8 mouse cellular contexts compared by ENCODE assay signal in the genomic region with DNA sequence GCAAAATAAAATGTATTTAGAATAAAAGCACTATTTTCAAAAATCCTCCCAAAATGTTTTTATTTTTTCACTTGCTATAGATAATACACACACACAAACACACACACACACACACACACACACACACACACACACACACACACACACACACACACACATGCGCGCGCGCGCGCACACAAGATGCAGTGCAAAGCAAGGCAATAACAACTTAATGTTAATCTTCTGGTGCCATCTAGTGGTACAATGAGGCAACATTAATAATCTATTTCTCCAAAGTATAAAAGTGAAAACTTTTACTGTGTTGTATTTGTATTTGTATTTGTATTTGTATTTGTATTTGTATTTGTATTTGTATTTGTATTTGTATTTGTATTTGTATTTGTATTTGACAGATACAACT.
DNase-seq lines count a peak whose midpoint lies in the region; ATAC-seq and TF ChIP-seq lines count a peak whose summit lies in the region.
"Not testable (repeated sequence)": the region's sequence is repeated elsewhere in the genome, so short reads cannot be mapped to it uniquely, and the experiment has no call there.

No protein-coding gene starts in this region.

- intact Hi-C loops in left cerebral cortex, postnatal 4 days (cut with DNase I) = not testable (repeated sequence)

- H3K4me1 ChIP-seq in intestine, postnatal 0 days (replicated peaks; ENCODE audit: control insufficient read depth, insufficient read depth, low read length); midbrain, embryonic 14.5 days (ENCODE audit: control insufficient read depth, insufficient read depth, low read length): not testable (repeated sequence)

- peak; percentile 13 for DNase-seq in CD4-positive, CD25-positive, alpha-beta regulatory T cell, adult 2 months (ENCODE audit: low read depth, low spot score)
- DNase-seq in adrenal gland, postnatal 10 days = peak; percentile 5
- peak; percentile 74 for DNase-seq in embryo, embryonic 10 days (ENCODE audit: low spot score)
- DNase-seq in forelimb bud, embryonic 11.5 days (ENCODE audit: low read depth, low spot score) = peak; percentile 36
- peak; percentile 35 for DNase-seq in left cerebral cortex, postnatal 4 days
- peak; percentile 89 for DNase-seq in midbrain, embryonic 14.5 days
- peak; percentile 12 for DNase-seq in splenic B cell, adult 2 months (ENCODE audit: low read depth, low spot score)

- H3K4me2 ChIP-seq in intestine, postnatal 0 days (replicated peaks; ENCODE audit: low read depth); midbrain, embryonic 14.5 days (ENCODE audit: low read length): not testable (repeated sequence)

- H3K27ac ChIP-seq in intestine, postnatal 0 days (ENCODE audit: low read depth, low read length); midbrain, embryonic 14.5 days (replicated peaks; ENCODE audit: low read depth, low read length): not testable (repeated sequence)

- not testable (repeated sequence) for H3K36me3 ChIP-seq in intestine, postnatal 0 days (ENCODE audit: control insufficient read depth, insufficient read depth); midbrain, embryonic 14.5 days (ENCODE audit: control insufficient read depth, insufficient read depth, low read length); splenic B cell, adult 2 months (ENCODE audit: control insufficient read depth, insufficient read depth, low read length, poor library complexity, severe bottlenecking)

- TF ChIP-seq CTCF in intestine, postnatal 0 days (IDR thresholded peaks at IDR 0.05; ENCODE audit: low read depth) = peak; percentile 68

- not testable (repeated sequence) for H3K4me3 ChIP-seq in intestine, postnatal 0 days (ENCODE audit: low read depth, low read length); midbrain, embryonic 14.5 days (replicated peaks; ENCODE audit: low read depth, low read length)

- 66% methylated on average over 6 of the region's 6 CpGs for WGBS in intestine, postnatal 0 days
- WGBS in midbrain, embryonic 14.5 days = 50% methylated on average over 6 of the region's 6 CpGs

- H3K9ac ChIP-seq in intestine, postnatal 0 days (ENCODE audit: low read depth, low read length); midbrain, embryonic 14.5 days (replicated peaks; ENCODE audit: low read length): not testable (repeated sequence)

- ATAC-seq in intestine, postnatal 0 days = not testable (repeated sequence)
- ATAC-seq in midbrain, embryonic 14.5 days (ENCODE audit: low FRiP score, low TSS enrichment) = peak; percentile 73; the same call in 1 of the 2 replicates

- H3K9me3 ChIP-seq in intestine, postnatal 0 days (ENCODE audit: control insufficient read depth); midbrain, embryonic 14.5 days (ENCODE audit: control insufficient read depth, low read length): not testable (repeated sequence)

- H3K27me3 ChIP-seq in intestine, postnatal 0 days (replicated peaks; ENCODE audit: control insufficient read depth, insufficient read depth, low read length); midbrain, embryonic 14.5 days (ENCODE audit: control insufficient read depth, insufficient read depth, low read length); splenic B cell, adult 2 months (ENCODE audit: control insufficient read depth, insufficient read depth, low read length, poor library complexity, severe bottlenecking): not testable (repeated sequence)

Comparison
In these comparisons a context has a peak if more than half of its experiments do, and no peak if none do; other contexts are left out.
1. DNase-seq: peak in every context shown above with its lines; median percentile 89 in midbrain, embryonic 14.5 days; 74 in embryo, embryonic 10 days; 36 in forelimb bud, embryonic 11.5 days; 35 in left cerebral cortex, postnatal 4 days; 13 in CD4-positive, CD25-positive, alpha-beta regulatory T cell, adult 2 months; 12 in splenic B cell, adult 2 months; 5 in adrenal gland, postnatal 10 days.